Mouse (Mus musculus): ENCODE measurements around the gene Hdac7.

DNA sequence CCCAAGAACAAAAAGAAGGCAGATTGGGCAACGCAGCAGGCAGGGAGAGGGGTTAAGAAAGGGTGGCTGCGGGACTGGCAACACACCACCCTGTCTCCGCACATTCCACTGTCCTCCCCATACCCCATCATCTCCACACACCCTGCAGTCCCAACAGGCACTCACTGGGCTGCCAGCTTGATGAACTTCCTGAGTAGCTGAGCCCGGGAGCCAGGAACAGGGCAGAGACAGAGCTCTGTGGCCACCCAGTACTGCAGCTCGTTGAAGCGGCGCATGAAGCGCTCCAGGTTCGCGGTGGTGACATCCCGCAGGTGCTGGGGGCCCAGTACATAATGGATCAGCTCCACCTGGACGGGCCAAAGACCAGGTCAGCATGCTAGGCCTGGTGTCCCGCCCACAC lies 94.5 kb downstream of the Hdac7 start:
- TF ChIP-seq CTCF (IDR thresholded peaks at IDR 0.05; ENCODE audit: low read depth, low read length) (no peak), GATA1 (IDR thresholded peaks at IDR 0.05; ENCODE audit: borderline replicate concordance, low read length) (no peak), GATA2 (IDR thresholded peaks at IDR 0.05; ENCODE audit: borderline replicate concordance, low read depth, low read length) (no peak)
